Mouse (Mus musculus): ENCODE measurements at regions not wholly inside any gene's neighbourhood (a gene's known extent, or its start where the extent isn't known, plus 50 kb on each side); places are given as distances from the start of the nearest gene placed in this dataset.
"Not testable (repeated sequence)": the region's sequence is repeated elsewhere in the genome, so short reads cannot be mapped to it uniquely, and the experiment has no call there.

DNA sequence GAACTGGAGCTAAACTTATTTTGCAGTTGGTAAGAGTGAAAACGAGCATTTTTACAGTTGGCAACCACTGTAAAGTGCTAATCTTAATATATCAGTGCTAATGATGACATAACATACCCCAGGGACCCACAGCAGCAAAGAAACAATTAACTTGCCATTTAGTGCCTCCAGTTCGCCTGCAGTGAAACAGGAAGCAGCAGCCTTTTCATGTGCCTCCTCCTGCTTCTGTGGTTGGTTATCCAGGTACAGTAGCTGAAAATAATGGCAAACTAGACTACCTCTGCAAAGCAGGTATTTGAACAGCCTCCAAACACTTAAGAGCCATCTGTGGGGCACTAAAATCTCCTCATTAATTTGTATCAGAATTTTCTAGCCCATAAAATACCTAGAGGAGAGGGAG, 584.8 kb upstream of the Pfkp start:
- Histone ChIP-seq H3K36me3 (replicated peaks) (no peaks in the 10 kb centered on the region), H3K4me2 (no peak overlapping the region), H3K4me1 (no peaks in the 10 kb centered on the region), H3K27ac (no peak overlapping the region), H3K4me3 (replicated peaks) (no peak overlapping the region), H3K9ac (no peak overlapping the region), H3K27me3 (no peaks in the 10 kb centered on the region), H3K9me3 (no peaks in the 10 kb centered on the region)
- 39% methylated on average over 2 of the region's 2 CpGs for whole genome bisulfite sequencing
- ATAC-seq (ENCODE audit: low FRiP score), result no peak

DNA sequence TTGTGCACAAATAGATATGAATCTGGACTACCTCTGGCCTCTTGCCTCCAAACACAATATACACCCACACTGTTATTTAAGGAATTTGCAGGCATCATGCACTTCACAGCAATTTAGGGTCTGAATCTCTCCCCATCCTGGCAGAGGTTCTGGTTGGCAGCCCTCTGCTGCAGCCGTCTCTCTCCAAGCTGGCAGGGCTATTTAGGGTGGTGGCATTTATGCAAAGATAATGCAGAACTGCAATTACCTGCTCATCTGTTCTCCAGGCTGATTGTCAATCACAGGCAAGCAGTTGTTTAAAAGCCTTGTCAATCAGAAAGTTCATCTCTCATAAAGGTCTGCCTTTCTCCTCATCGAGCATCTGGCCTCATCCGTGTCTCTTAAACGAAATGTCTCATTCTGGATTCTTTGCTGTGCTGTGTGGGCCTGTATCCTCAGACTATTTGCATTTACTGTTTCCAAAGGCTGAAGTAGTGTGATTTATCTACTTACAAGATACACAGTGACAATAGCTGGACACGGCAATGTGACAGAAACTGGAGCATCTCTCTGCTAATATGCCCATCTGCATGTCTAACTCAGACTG, 558.1 kb upstream of the Pfkp start:
- H3K27ac ChIP-seq, result no peak overlapping the region
- no peak overlapping the region for H3K4me3 ChIP-seq (replicated peaks)
- WGBS, result 85% methylated on average over 5 of the region's 5 CpGs
- no peaks in the 10 kb centered on the region for H3K36me3 ChIP-seq (replicated peaks)
- H3K9me3 ChIP-seq, result no peaks in the 10 kb centered on the region
- H3K9ac ChIP-seq, result no peak overlapping the region
- H3K4me1 ChIP-seq, result no peaks in the 10 kb centered on the region
- H3K4me2 ChIP-seq, result no peak overlapping the region
- no peaks in the 10 kb centered on the region for H3K27me3 ChIP-seq
- no peak for ATAC-seq (ENCODE audit: low FRiP score)

DNA sequence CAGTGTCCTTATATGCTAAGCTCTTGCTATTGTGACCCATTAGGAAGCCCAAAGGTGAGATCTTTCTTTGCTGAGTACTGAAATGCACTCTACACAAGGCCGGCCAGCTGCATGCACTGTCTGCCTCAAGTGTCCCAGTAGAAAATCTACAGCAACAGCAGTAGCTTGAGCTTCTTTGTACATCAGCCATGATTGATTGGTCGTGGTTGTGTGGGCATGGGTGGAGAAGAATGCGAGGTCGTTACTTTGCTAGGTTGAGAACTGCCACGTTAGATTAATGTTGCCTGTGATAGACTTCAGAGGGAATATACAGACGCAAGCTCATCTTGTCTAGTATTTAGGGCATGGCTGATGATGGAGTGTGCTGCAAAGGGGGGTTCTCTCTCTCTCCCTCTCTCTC, 547.4 kb upstream of the Pfkp start:
- no peaks in the 10 kb centered on the region for H3K4me1 ChIP-seq
- H3K9ac ChIP-seq, result no peak overlapping the region
- no peaks in the 10 kb centered on the region for H3K36me3 ChIP-seq (replicated peaks)
- H3K4me3 ChIP-seq (replicated peaks), result no peak overlapping the region
- no peak overlapping the region for H3K27ac ChIP-seq
- no peak for ATAC-seq (ENCODE audit: low FRiP score)
- H3K27me3 ChIP-seq, result no peaks in the 10 kb centered on the region
- 76% methylated on average over 6 of the region's 6 CpGs for WGBS
- H3K4me2 ChIP-seq, result no peak overlapping the region
- H3K9me3 ChIP-seq, result no peaks in the 10 kb centered on the region

DNA sequence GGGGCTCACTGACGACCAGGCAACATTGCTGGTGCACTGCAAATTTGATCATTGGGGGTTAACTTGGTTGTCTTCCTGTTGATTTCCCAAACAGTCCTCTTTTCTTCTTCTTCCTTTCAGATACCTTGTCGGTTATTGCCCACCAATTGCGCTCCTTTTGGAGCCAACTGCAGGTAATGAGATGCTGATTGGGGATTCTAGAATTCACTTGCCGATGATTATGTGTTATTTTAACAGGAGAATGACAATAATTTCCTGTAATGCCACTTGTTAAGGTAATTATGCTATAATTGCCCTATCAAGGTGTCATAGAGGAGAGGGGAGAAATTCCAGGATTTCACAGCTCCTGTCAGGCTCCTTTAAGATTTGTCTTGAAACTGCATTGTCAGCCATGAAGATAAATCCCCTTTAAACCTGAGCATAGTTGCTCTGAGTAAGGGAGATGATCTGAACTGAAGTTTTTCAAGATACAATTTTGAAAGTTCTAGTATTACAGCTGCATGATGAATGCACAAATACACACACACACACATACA, 533.7 kb upstream of the Pfkp start:
- H3K36me3 ChIP-seq (replicated peaks), result no peaks in the 10 kb centered on the region
- H3K27ac ChIP-seq, result no peak overlapping the region
- ATAC-seq (ENCODE audit: low FRiP score), result no peak
- no peaks in the 10 kb centered on the region for H3K27me3 ChIP-seq
- no peak overlapping the region for H3K4me2 ChIP-seq
- no peaks in the 10 kb centered on the region for H3K9me3 ChIP-seq
- no peak overlapping the region for H3K4me3 ChIP-seq (replicated peaks)
- no peak overlapping the region for H3K9ac ChIP-seq
- WGBS, result 60% methylated on average over 4 of the region's 4 CpGs
- H3K4me1 ChIP-seq, result no peaks in the 10 kb centered on the region

DNA sequence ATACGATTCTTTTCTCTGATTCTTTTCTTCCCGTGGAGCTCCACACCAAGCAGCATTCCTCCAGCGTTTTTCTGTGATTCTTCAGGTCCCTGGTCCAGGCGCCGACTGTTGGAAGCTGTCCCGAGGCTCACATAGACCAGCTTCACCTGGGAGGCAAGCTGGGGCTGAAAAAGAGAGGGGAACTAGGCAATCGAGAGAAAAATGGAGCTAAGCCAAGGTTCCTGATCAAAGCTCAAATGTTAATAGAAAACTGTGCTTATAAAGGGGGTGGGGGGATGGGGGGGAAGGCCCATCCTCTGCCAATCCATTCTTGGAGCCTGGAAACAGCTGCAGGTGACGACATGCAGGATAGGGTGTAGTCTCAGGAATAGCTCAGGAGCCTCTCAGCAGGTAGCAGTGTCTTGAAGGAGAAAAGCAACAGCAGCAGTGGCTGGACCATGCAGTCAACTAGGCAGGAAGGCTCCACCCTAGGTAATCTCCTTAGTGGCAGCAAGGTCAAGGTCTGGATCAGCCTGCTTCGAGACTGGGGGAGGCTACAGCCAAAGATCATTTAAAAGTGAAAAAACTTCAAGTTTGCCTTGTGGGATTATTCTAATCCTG, 527.1 kb upstream of the Pfkp start:
- no peak overlapping the region for H3K9ac ChIP-seq
- no peaks in the 10 kb centered on the region for H3K4me1 ChIP-seq
- peaks cover 4% of the 10 kb centered on the region for H3K9me3 ChIP-seq
- no peak overlapping the region for H3K4me3 ChIP-seq (replicated peaks)
- ATAC-seq (ENCODE audit: low FRiP score), result no peak
- no peaks in the 10 kb centered on the region for H3K27me3 ChIP-seq
- no peak overlapping the region for H3K4me2 ChIP-seq
- H3K27ac ChIP-seq, result no peak overlapping the region
- no peaks in the 10 kb centered on the region for H3K36me3 ChIP-seq (replicated peaks)
- WGBS, result 70% methylated on average over 9 of the region's 9 CpGs

DNA sequence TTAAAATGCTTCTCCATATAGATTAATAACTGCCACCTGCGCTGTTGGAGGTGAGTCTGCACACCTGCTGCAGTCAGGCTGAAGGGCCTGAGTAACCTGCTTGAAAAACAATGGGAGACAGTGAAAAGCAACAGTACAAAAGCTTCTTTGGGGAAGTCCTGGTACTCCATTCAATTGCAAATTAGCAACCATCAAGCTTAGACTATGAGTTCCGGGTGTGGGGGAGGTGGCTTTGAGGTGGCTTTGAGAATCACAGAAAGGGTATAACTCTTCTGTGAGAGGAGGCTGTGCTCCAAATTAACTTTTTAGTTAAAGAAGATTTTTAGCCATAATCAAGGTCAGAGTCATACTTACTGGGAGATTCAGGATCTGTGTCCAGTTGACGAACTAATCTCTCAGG, 521.5 kb upstream of the Pfkp start:
- H3K9me3 ChIP-seq; H3K4me2 ChIP-seq; H3K4me3 ChIP-seq (replicated peaks); H3K27me3 ChIP-seq; H3K27ac ChIP-seq; H3K36me3 ChIP-seq (replicated peaks); H3K4me1 ChIP-seq; ATAC-seq (ENCODE audit: low FRiP score); H3K9ac ChIP-seq: not testable (repeated sequence)
- WGBS, result 63% methylated on average over 3 of the region's 3 CpGs

DNA sequence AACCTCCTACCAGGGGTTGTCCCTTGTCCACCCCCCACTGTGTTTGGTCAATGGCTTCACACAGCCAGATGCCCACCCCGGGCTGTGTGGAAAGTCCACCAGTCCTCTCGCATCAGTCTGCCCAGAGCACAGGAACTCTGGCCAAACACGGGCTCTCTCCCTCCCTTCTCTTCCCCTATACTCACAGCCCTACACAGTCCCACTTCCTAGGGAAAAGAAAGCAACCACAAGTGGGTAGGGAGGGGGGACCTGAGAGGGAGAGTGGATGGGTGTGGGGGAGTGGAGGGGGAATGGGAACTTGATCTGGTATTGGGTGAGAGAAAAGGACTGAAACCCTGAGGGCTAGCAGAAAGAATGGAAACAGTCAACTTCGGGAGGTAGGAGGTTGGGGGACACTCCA, 497.8 kb upstream of the Pfkp start:
- H3K27me3 ChIP-seq, result no peaks in the 10 kb centered on the region
- ATAC-seq (ENCODE audit: low FRiP score), result no peak

DNA sequence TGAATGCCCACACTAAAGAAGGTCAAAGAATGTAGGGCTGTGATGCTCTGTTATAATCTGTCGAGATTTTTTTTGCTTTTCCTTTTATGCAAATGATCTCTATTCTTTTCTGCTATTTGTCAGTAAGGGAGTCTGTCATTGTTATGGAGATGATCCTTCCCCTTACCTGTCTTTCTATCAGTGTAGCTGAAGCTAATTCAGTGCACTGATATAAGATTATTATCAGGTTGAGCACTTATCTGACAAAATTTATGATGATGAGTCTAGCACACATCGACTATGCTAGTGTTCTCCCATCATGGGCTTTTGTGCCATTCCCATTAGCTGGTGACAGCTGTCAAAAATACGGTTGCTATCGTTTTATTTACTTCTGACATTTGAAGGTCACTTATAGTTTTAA, 462.0 kb upstream of the Pfkp start:
- Histone ChIP-seq H3K4me3 (replicated peaks) (no peak overlapping the region), H3K9ac (no peak overlapping the region), H3K27ac (no peak overlapping the region), H3K9me3 (no peaks in the 10 kb centered on the region), H3K36me3 (replicated peaks) (no peaks in the 10 kb centered on the region), H3K27me3 (no peaks in the 10 kb centered on the region), H3K4me2 (no peak overlapping the region), H3K4me1 (no peaks in the 10 kb centered on the region)
- 83% methylated on average over 4 of the region's 4 CpGs for WGBS
- no peak for ATAC-seq (ENCODE audit: low FRiP score)

More for the DNA sequence above, 497.8 kb upstream of the Pfkp start:
- Histone ChIP-seq H3K9me3 (no peaks in the 10 kb centered on the region), H3K4me3 (replicated peaks) (no peak overlapping the region), H3K4me2 (no peak overlapping the region), H3K36me3 (replicated peaks) (no peaks in the 10 kb centered on the region), H3K4me1 (no peaks in the 10 kb centered on the region), H3K27ac (no peak overlapping the region), H3K9ac (no peak overlapping the region)
- WGBS, result 80% methylated on average over 4 of the region's 4 CpGs

DNA sequence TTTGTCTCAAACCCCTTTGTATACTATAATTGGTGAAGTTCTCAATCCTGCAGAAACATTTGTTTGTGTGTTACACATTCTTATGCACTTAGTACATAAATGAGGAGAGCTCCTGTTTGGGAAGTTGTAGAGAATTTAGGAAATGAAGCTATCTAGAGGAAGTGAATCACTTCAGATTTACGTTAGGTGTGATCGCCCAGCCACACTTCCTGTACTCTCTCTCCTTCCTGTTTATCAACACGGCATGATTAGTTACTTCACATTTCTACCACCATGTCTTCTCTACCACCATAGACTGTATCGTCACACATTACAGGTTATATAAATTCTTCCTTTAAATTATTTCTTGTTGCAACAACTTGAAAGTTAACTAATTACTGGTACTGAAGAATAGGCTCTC, 454.7 kb upstream of the Pfkp start:
- Histone ChIP-seq H3K36me3 (replicated peaks) (no peaks in the 10 kb centered on the region), H3K27me3 (no peaks in the 10 kb centered on the region), H3K9ac (no peak overlapping the region), H3K4me3 (replicated peaks) (no peak overlapping the region), H3K27ac (no peak overlapping the region), H3K4me1 (no peaks in the 10 kb centered on the region), H3K9me3 (no peaks in the 10 kb centered on the region), H3K4me2 (no peak overlapping the region)
- ATAC-seq (ENCODE audit: low FRiP score), result no peak
- 89% methylated on average over 4 of the region's 4 CpGs for WGBS

DNA sequence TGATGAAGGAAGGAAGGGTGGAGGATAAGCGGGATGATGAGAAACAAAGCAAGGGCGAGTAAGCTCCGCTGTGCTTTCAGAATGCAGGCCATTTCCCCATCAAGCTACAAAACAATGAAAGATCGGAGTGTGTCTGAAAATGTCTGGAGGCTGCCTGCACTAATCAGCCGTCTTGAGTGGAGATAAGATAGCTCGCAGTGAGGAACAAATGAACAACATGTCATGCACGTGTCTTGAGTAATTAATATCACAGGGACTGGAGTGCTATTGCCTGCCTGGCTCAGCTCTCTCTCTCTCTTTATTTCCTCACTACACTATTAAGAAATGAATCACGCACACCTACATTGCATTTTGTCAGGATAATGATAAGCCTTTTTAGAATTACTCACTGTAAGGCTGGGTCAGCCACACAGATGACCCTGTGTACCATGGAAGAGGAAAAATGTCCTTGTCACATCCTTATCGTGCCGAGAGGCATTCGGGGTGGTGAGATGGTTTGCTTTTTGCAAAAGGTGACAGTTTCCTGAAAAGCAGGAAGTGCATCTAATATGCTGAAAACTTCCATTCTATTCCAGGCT, 444.6 kb upstream of the Pfkp start:
- Histone ChIP-seq H3K4me1 (no peaks in the 10 kb centered on the region), H3K36me3 (replicated peaks) (no peaks in the 10 kb centered on the region), H3K27me3 (no peaks in the 10 kb centered on the region), H3K27ac (peak overlapping the region; percentile 31; the same call in 1 of the 2 replicates), H3K9ac (no peak overlapping the region), H3K4me3 (replicated peaks) (no peak overlapping the region), H3K9me3 (no peaks in the 10 kb centered on the region), H3K4me2 (no peak overlapping the region)
- 69% methylated on average over 11 of the region's 11 CpGs for WGBS
- ATAC-seq (ENCODE audit: low FRiP score), result peak; percentile 36; the same call in 1 of the 2 replicates

DNA sequence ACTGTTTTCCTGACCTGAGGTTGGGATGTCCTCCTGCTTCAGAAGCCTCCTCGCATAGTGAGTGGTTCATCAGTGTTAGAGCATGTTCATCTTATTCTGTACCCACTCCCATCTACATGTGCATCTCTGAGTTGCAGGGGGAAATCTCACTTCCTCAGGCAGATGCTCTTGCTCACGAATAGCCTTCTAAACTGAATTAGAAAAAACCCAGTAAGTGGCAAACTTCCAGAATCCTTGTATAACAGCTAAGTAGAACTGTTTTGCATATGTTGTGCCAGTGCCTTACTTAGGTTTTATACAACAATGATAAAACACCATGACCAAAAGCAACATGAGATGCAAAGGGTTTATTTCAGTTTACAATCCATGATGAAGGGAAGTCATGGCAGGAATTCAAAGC, 442.3 kb upstream of the Pfkp start:
- Histone ChIP-seq H3K4me3 (replicated peaks) (no peak overlapping the region), H3K27me3 (no peaks in the 10 kb centered on the region), H3K27ac (no peak overlapping the region), H3K9ac (no peak overlapping the region), H3K4me1 (no peaks in the 10 kb centered on the region), H3K36me3 (replicated peaks) (no peaks in the 10 kb centered on the region), H3K4me2 (no peak overlapping the region), H3K9me3 (no peaks in the 10 kb centered on the region)
- WGBS, result 92% methylated on average over 2 of the region's 2 CpGs
- ATAC-seq (ENCODE audit: low FRiP score), result no peak

DNA sequence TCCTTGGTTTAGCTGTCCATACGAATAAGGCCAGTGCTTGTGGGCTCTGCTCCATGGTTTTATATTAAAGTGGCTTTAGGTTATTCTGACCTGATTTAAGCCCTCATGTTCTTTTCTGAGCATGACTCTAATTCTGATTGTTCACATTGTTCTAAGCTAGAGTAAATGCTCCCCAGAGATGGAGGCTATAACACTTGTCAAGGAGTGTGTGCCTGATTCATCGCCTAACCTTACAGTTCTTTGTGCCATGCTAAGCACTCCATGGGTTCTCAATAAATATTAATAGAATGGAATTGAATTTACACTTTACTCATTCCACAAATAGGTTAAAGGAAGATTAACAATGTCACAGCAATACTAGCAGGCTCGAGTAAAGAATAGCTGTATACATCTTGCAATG, 417.6 kb upstream of the Pfkp start:
- Histone ChIP-seq H3K9me3 (no peaks in the 10 kb centered on the region), H3K36me3 (replicated peaks) (no peaks in the 10 kb centered on the region), H3K27ac (no peak overlapping the region), H3K4me2 (no peak overlapping the region), H3K4me3 (replicated peaks) (no peak overlapping the region), H3K27me3 (no peaks in the 10 kb centered on the region), H3K4me1 (no peaks in the 10 kb centered on the region), H3K9ac (no peak overlapping the region)
- no peak for ATAC-seq (ENCODE audit: low FRiP score)
- 72% methylated on average over 3 of the region's 3 CpGs for WGBS

DNA sequence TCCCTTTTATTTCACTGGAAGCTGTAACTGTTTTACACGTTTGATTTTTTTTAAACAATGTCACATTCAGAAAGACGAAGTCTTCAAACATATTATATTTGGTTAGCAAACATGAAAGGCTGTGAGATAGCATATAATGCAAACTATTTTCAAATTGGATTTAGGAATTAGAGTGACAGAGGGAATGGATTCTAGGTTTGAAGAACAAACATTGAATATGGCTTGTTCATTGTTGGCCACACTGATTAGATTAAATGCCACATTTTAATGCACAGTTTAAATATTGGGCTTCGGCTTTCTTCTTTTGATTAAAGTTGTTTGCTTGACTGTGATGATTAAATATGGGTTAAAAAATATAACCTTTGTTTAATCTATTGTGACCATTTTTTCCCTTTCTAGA, 415.1 kb upstream of the Pfkp start:
- H3K9me3 ChIP-seq, result no peaks in the 10 kb centered on the region
- H3K36me3 ChIP-seq (replicated peaks), result no peaks in the 10 kb centered on the region
- H3K27ac ChIP-seq, result no peak overlapping the region
- no peaks in the 10 kb centered on the region for H3K27me3 ChIP-seq
- WGBS, result 89% methylated on average over 3 of the region's 3 CpGs
- H3K4me1 ChIP-seq, result no peaks in the 10 kb centered on the region
- H3K4me2 ChIP-seq, result no peak overlapping the region
- H3K9ac ChIP-seq, result no peak overlapping the region
- no peak overlapping the region for H3K4me3 ChIP-seq (replicated peaks)
- no peak for ATAC-seq (ENCODE audit: low FRiP score)
